Mouse (Mus musculus): Measurements from ENCODE around the gene Ywhae.
A peak's percentile ranks its signal among the peaks of the same experiment; 100 is the strongest.

GRCm38 (mm10) chr11:75736978-75737377 is 4.3 kb downstream of the Ywhae start:
- TF ChIP-seq CTCF (IDR thresholded peaks at IDR 0.05) (no peak), EP300 (IDR thresholded peaks at IDR 0.05) (peak; percentile 92)
